Mouse (Mus musculus): ENCODE data around the gene Riok1. TPM values are rescaled to one million over a fixed set of nuclear protein-coding genes. Genes with fewer than 3 reads are reported as not detected.

Gene Riok1
- polyA plus RNA-seq, 2 experiments, result 45.4 to 54.4 TPM

DNA sequence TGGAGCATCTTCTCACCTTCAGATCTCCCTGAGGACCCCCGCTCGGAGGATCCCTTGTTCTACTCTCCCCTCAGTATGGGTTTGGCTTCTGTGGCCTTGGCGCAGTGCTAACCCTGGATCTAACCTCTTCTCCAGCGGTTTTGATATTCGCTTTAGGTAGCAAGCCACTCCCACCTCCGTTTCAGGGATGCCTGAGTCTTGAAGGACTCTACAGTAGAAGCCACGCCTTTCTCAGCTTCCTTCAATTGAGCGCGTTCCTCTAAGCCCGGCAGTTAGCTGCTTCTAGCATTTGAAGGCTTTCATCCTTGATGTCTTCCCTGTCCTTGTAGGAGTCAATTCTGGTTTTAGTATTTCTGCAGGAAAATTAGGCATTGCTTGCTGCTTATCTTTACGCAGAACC is 40.3 kb downstream of the Riok1 start:
- Histone ChIP-seq H3K9ac (ENCODE audit: low read depth, low read length, severe bottlenecking) (no peak overlapping the region), H3K4me3 (replicated peaks; ENCODE audit: low read length) (no peak overlapping the region), H3K27ac (replicated peaks; ENCODE audit: low read depth, low read length) (no peak overlapping the region), H3K27me3 (ENCODE audit: control insufficient read depth, insufficient read depth, low read length) (no peaks in the 10 kb centered on the region), H3K4me2 (replicated peaks; ENCODE audit: low read depth, low read length, severe bottlenecking) (no peak overlapping the region), H3K36me3 (ENCODE audit: control insufficient read depth, insufficient read depth, low read length) (no peaks in the 10 kb centered on the region), H3K9me3 (ENCODE audit: control insufficient read depth, low read length) (no peaks in the 10 kb centered on the region), H3K4me1 (ENCODE audit: control insufficient read depth, insufficient read depth, low read length) (no peaks in the 10 kb centered on the region)
- ATAC-seq (ENCODE audit: low FRiP score, low read depth), result no peak
- 21% methylated on average over 11 of the region's 11 CpGs for WGBS
- no peak for TF ChIP-seq POLR2A (IDR thresholded peaks at IDR 0.05; ENCODE audit: borderline replicate concordance, extremely low read depth, insufficient read depth, insufficient read length)
- peak; percentile 44 for DNase-seq (ENCODE audit: low spot score)

DNA sequence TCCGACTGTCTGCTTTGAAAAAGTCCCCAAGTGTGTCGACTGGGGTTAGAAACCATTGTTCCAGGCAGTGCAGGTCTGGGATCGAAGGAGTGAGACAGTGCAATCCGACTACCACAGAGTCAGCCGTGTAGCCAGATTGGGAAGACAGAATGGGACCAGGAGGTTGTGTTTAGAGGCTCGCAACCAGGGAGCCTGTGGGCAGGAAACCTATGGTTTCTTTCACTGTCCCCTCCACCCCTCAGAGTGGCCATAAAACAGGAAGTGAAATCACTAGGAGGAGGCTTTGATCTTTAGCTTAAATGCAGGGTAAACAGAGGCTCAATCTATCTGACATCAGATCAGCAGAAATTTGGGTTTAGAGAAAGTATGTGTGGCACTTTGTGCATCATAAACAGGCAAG is 42.0 kb downstream of the Riok1 start:
- Histone ChIP-seq H3K4me3 (replicated peaks; ENCODE audit: low read length) (no peak overlapping the region), H3K27me3 (ENCODE audit: control insufficient read depth, insufficient read depth, low read length) (no peaks in the 10 kb centered on the region), H3K36me3 (ENCODE audit: control insufficient read depth, insufficient read depth, low read length) (no peaks in the 10 kb centered on the region), H3K27ac (replicated peaks; ENCODE audit: low read depth, low read length) (no peak overlapping the region), H3K4me1 (ENCODE audit: control insufficient read depth, insufficient read depth, low read length) (no peaks in the 10 kb centered on the region), H3K9me3 (ENCODE audit: control insufficient read depth, low read length) (no peaks in the 10 kb centered on the region), H3K4me2 (replicated peaks; ENCODE audit: low read depth, low read length, severe bottlenecking) (no peak overlapping the region), H3K9ac (ENCODE audit: low read depth, low read length, severe bottlenecking) (no peak overlapping the region)
- DNase-seq (ENCODE audit: low spot score), result no peak
- TF ChIP-seq POLR2A (IDR thresholded peaks at IDR 0.05; ENCODE audit: borderline replicate concordance, extremely low read depth, insufficient read depth, insufficient read length), result no peak
- WGBS, result 45% methylated on average over 6 of the region's 6 CpGs
- no peak for ATAC-seq (ENCODE audit: low FRiP score, low read depth)

DNA sequence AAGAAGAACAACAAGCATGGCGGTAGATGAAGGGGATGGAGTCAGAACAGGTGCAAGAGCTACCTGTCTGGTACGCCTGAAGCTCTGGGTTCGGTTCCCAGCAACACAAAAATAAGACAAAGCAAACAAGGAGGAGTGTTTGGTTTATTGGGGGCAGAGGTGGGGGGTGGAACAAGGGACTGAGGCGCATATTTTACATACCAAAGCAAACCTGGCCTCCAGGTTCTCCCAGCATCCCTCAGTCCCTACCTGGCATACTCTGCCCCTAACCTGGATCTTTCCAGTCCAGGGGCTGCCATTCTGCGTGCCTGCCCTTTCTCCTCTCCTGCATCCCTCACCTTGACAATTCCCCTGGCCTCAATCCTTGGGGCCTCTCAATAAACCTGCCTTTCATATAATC is 42.6 kb downstream of the Riok1 start:
- Histone ChIP-seq H3K9ac (ENCODE audit: low read depth, low read length, severe bottlenecking) (no peak overlapping the region), H3K27ac (replicated peaks; ENCODE audit: low read depth, low read length) (no peak overlapping the region), H3K4me3 (replicated peaks; ENCODE audit: low read length) (no peak overlapping the region), H3K9me3 (ENCODE audit: control insufficient read depth, low read length) (no peaks in the 10 kb centered on the region), H3K27me3 (ENCODE audit: control insufficient read depth, insufficient read depth, low read length) (no peaks in the 10 kb centered on the region), H3K4me2 (replicated peaks; ENCODE audit: low read depth, low read length, severe bottlenecking) (no peak overlapping the region), H3K4me1 (ENCODE audit: control insufficient read depth, insufficient read depth, low read length) (no peaks in the 10 kb centered on the region), H3K36me3 (ENCODE audit: control insufficient read depth, insufficient read depth, low read length) (no peaks in the 10 kb centered on the region)
- no peak for TF ChIP-seq POLR2A (IDR thresholded peaks at IDR 0.05; ENCODE audit: borderline replicate concordance, extremely low read depth, insufficient read depth, insufficient read length)
- DNase-seq (ENCODE audit: low spot score) (no peak), ATAC-seq (ENCODE audit: low FRiP score, low read depth) (no peak)
- WGBS, result 67% methylated on average over 5 of the region's 5 CpGs

DNA sequence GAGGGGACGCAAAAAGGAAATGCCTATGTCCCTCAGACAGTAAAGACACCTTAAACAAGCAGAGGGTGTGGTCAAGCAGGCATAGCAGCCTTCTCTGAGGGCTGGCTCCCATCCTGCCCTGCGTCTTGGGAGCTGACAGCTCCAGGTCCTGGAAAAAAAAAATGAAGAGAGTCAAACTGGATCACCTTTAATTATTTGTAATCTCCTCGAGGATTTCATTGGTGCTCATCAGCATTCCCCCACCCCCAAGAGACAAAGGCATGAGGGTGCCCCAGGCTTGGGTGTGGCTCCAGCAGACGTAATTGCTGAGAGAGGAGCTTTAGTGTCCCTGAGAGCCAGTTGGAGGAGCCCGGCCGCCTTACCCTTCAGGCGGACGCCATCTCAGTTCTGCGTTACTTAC is 43.2 kb downstream of the Riok1 start:
- TF ChIP-seq POLR2A (IDR thresholded peaks at IDR 0.05; ENCODE audit: borderline replicate concordance, extremely low read depth, insufficient read depth, insufficient read length), result no peak
- no peak overlapping the region for H3K9ac ChIP-seq (ENCODE audit: low read depth, low read length, severe bottlenecking)
- no peaks in the 10 kb centered on the region for H3K4me1 ChIP-seq (ENCODE audit: control insufficient read depth, insufficient read depth, low read length)
- H3K27me3 ChIP-seq (ENCODE audit: control insufficient read depth, insufficient read depth, low read length), result no peaks in the 10 kb centered on the region
- no peaks in the 10 kb centered on the region for H3K36me3 ChIP-seq (ENCODE audit: control insufficient read depth, insufficient read depth, low read length)
- H3K4me3 ChIP-seq (replicated peaks; ENCODE audit: low read length), result no peak overlapping the region
- DNase-seq (ENCODE audit: low spot score), result peak; percentile 15
- WGBS, result 38% methylated on average over 9 of the region's 9 CpGs
- H3K4me2 ChIP-seq (replicated peaks; ENCODE audit: low read depth, low read length, severe bottlenecking), result no peak overlapping the region
- no peaks in the 10 kb centered on the region for H3K9me3 ChIP-seq (ENCODE audit: control insufficient read depth, low read length)
- ATAC-seq (ENCODE audit: low FRiP score, low read depth), result no peak
- no peak overlapping the region for H3K27ac ChIP-seq (replicated peaks; ENCODE audit: low read depth, low read length)

DNA sequence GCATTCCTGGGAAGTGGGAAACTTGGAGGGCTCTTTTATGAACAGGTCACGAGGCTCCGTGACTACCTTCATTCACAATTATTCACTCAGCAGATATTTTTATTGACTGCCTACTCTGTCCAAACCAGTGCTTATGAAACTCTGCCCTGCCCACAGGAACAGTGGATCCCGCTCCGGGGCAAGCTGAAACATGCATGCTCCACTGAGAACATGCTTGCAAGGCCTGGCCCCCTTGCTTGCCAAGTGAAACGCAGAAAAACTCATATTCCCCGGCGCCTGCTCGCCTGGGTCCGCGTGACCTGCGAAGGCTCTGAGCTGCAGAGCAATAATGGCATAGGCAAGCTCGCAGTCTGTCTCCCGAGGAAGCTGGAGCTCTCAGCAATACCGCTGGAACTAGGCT is 43.9 kb downstream of the Riok1 start:
- Histone ChIP-seq H3K27ac (replicated peaks; ENCODE audit: low read depth, low read length) (no peak overlapping the region), H3K9ac (ENCODE audit: low read depth, low read length, severe bottlenecking) (no peak overlapping the region), H3K9me3 (ENCODE audit: control insufficient read depth, low read length) (no peaks in the 10 kb centered on the region), H3K4me1 (ENCODE audit: control insufficient read depth, insufficient read depth, low read length) (no peaks in the 10 kb centered on the region), H3K4me2 (replicated peaks; ENCODE audit: low read depth, low read length, severe bottlenecking) (no peak overlapping the region), H3K27me3 (ENCODE audit: control insufficient read depth, insufficient read depth, low read length) (no peaks in the 10 kb centered on the region), H3K4me3 (replicated peaks; ENCODE audit: low read length) (no peak overlapping the region), H3K36me3 (ENCODE audit: control insufficient read depth, insufficient read depth, low read length) (no peaks in the 10 kb centered on the region)
- DNase-seq (ENCODE audit: low spot score) (peak; percentile 12), ATAC-seq (ENCODE audit: low FRiP score, low read depth) (no peak)
- WGBS, result 76% methylated on average over 14 of the region's 14 CpGs
- TF ChIP-seq POLR2A (IDR thresholded peaks at IDR 0.05; ENCODE audit: borderline replicate concordance, extremely low read depth, insufficient read depth, insufficient read length), result no peak

DNA sequence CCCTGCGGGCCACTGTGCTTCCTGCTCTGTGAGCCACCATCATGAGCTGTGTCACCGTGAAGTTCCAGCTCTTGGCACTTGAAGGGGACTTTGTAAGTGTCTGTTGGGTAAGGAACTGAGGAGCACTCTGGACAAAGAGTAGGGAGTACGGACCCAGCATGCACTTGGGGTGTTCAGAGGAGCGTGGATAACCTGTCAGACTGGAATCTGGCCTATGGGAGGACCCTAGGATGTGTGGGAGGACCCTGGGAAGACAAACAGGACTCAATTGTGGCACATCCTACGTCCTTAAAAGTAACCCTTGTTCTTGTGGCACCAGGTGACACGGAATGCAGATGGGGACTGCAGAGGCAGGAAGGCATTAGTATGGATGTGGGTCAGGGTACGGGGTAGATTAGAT is 44.4 kb downstream of the Riok1 start:
- H3K9me3 ChIP-seq (ENCODE audit: control insufficient read depth, low read length), result no peaks in the 10 kb centered on the region
- H3K4me1 ChIP-seq (ENCODE audit: control insufficient read depth, insufficient read depth, low read length), result no peaks in the 10 kb centered on the region
- WGBS, result 77% methylated on average over 7 of the region's 7 CpGs
- H3K4me3 ChIP-seq (replicated peaks; ENCODE audit: low read length), result no peak overlapping the region
- DNase-seq (ENCODE audit: low spot score) (no peak), ATAC-seq (ENCODE audit: low FRiP score, low read depth) (no peak)
- no peaks in the 10 kb centered on the region for H3K27me3 ChIP-seq (ENCODE audit: control insufficient read depth, insufficient read depth, low read length)
- H3K27ac ChIP-seq (replicated peaks; ENCODE audit: low read depth, low read length), result no peak overlapping the region
- no peaks in the 10 kb centered on the region for H3K36me3 ChIP-seq (ENCODE audit: control insufficient read depth, insufficient read depth, low read length)
- H3K9ac ChIP-seq (ENCODE audit: low read depth, low read length, severe bottlenecking), result no peak overlapping the region
- no peak overlapping the region for H3K4me2 ChIP-seq (replicated peaks; ENCODE audit: low read depth, low read length, severe bottlenecking)
- TF ChIP-seq POLR2A (IDR thresholded peaks at IDR 0.05; ENCODE audit: borderline replicate concordance, extremely low read depth, insufficient read depth, insufficient read length), result no peak

Measured in limb, embryonic 14.5 days (tissue).